Mouse (Mus musculus) lung, postnatal 25 days (tissue): ENCODE results near the gene Rtel1.

Source experiments
- DNase-seq: peaks from one replicate; pipeline ENCODE4 v3.0.0; 2022; ENCODE audit warnings: low spot score

Gene Rtel1

GRCm38 (mm10) chr2:181319248-181320102 lies at the start of gene Rtel1:
Rtel1 (plus strand) TSS chr2:181319739.
- peak; percentile 82 for DNase-seq

DNA sequence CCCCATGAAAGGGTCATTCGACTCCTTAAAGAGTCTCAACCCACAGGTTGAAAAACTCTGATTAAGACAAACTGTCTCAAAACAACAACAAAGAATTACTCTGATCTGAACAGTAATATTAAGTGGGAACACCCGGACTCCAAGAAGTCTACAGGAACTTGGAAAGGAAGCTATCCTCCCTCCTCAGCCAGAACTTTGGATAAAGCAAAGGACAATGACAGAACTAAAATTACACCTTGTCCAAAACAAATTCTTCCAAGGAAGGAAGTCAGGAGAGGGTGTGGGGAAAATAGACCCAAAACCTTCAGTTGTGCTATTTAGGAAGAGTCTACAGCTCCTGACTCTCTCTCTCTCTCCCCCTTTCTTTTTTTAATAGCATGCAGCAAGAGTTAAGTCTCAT lies 47.4 kb upstream of the Rtel1 start:
- no peak for DNase-seq

DNA sequence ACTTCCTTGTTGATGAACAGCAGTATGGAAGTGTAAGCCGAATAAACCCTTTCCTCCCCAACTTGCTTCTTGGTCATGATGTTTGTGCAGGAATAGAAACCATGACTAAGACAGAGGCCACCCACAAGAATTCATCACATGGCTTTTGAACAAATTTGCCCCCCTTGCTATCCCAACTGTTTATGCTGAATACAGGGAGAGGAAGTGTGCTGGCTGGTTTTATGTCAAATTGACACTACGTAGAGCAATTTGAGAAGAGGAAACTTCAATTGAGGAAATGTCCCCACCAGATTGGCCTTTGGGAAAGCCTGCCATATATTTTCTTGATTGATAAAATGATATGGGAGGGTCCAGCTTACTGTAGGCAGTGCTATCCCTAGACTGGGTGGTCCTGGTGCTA lies 45.7 kb upstream of the Rtel1 start:
- no peak for DNase-seq

DNA sequence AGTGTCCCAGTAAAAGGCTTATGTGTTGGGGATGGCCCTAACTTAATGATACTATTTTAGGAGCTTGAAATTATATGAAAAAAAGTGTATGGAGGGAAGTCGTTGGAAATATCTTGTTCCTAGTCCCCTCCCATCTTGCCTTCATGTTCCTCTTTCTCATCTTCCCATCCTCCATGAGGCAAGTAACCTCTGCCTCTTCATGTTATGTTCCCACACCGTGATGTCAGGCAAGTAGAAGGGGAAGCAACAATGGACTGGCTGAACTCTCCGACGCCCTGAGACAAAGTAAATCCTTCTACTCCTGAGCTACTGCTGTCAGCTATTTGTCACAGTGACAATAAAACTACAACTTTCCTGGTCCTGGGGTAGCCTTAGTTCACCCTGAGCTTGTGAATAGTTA lies 44.9 kb upstream of the Rtel1 start:
- DNase-seq = no peak

DNA sequence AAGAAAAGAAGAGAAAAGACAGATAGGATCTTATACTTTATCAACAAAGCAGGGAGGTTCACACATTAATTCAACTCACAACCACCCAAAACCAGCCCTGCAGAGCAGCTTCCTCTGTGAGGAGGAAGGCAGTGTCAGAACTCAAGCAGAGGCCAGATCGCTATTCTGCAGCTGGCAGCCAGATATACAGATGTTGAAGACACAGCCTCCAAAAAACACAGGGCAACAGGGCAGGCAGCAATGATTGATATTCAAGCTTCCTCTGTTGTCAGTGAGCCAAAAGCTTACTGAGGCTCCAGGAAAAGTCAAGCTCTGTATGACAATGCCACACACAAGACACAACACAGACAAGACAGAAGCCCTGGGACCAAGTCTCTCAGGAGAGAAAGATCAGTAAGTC lies 42.8 kb upstream of the Rtel1 start:
- peak; percentile 63 for DNase-seq

GRCm38 (mm10) chr2:181277866-181278265 lies 41.7 kb upstream of the Rtel1 start:
- DNase-seq = no peak

DNA sequence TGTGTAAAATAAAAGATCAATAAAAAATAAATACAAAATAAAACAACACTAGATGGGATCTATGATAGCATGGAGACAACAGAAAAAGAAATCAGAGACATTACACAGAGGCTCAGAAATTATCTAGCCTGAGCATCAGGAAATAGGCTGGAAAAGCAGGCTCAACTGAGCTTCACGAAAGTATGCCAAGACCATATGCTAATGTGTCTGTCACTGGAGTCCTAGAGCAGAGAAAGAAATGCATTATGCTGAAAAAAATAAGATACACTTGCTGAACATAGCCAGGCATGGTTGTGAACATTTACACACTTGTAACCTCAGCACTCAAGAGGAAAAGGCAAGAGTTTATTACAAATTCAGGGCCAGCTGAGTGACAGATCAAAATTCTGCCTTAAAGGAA lies 39.6 kb upstream of the Rtel1 start:
- DNase-seq = no peak

DNA sequence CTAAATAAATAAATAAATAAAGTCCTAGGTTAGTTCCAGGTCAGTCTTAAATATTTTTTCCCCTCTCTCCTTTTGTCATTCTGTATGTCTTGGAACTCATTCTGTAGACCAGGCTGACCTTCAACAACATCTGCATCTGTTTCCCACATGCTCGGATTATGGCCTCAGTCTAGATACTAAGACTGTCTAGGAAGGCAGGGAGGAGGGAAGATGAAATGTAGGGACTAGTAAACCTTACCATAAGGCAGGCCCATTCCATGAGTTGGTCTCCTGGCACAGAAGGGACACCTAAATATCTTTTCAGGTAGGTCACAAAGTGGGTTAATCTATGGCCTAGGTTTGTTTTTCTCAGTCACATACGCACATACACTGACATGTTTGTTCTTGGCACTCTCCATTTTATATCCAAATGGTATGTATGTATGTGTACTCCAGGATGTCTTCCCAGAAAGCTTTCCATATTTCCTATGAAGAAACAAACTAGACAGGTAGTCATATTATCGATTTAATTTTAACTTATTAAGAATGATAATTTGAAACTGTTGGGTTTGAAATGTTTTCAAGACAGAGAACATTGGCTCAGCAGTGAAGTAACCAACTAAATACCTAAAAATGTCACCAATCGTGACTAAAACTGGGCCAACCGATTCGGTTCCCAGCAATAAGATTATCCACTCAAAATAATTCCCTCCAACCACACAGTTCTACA lies 32.8 kb upstream of the Rtel1 start:
- no peak for DNase-seq

DNA sequence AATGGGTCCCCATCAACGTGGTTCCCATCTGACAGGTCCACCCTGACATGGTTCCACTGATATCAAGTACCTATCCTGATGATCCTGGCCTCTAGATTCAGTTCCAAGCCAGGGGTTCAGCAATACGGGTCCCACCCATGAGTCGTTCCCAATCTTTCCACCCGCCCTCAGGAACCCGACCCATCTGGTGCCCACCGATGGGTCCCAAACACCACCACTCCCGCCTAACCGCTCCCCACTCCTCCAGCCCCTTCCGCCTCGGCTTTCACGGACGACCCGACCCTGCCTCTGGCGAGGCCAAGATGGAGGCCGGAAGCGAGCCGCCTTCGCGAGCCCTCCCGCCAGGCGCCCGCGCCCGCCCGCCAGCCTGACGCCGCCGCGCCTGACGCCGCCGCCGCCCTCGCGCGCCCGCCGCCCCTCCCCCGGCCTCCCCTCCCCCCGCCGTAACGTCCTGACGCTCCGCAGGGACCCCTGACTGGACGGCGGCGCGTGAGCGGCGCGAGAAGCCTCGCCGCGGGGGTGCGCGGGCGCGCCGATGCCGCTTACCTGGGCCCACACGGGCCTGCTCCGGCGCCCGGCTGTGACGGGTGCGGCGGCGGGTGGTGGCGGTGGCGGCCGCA lies 32.1 kb upstream of the Rtel1 start:
- peak; percentile 79 for DNase-seq

DNA sequence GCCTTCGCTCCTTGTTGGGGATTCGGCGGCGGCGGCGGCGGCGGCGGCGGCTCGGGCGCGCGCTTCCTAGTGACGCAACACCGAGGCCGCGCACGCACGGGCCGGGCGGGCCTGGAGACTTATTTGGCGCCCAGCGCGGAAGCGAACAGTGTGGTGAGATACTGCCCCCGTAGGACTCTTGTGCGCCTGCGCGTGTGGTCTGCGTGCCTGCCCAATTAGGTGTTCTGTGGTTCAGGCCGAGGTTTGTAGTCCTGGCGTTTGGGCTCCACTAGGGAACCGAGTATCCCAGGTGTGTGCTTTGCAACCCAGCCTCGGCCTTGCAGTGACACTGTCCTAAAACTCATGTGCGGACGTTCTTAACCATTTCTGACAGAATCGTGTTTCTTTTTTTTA lies 31.6 kb upstream of the Rtel1 start, which contains the start of gene Gmeb2:
Gene Gmeb2, minus strand, starts transcription at position 78 of the 393 bp plus-strand sequence.
- peak; percentile 96 for DNase-seq

- no peak for DNase-seq
These were observed 30.8 kb upstream of the Rtel1 start for GRCm38 (mm10) chr2:181288691-181289090.

DNA sequence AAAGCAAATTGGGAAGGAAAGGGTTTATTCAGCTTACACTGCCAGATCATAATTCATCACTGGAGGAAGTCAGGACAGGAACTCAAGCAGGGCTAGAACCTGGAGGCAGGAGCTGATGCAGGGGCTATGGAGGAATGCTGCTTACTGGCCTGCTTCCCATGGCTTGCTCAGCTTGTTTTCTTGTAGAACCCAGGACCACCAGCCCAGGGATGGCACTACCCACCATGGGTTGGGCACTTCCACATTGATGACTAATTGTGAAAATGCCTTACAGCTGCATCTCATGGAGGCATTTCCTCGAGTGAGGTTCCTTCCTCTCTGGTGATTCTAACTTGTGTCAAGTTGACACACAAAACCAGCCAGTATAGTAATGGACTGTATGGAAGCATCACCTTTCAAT lies 28.6 kb upstream of the Rtel1 start:
- DNase-seq = no peak

- DNase-seq = no peak
These were observed 17.5 kb upstream of the Rtel1 start for GRCm38 (mm10) chr2:181302041-181302440.

- no peak for DNase-seq
These were observed 14.6 kb upstream of the Rtel1 start for GRCm38 (mm10) chr2:181304944-181305343.

DNA sequence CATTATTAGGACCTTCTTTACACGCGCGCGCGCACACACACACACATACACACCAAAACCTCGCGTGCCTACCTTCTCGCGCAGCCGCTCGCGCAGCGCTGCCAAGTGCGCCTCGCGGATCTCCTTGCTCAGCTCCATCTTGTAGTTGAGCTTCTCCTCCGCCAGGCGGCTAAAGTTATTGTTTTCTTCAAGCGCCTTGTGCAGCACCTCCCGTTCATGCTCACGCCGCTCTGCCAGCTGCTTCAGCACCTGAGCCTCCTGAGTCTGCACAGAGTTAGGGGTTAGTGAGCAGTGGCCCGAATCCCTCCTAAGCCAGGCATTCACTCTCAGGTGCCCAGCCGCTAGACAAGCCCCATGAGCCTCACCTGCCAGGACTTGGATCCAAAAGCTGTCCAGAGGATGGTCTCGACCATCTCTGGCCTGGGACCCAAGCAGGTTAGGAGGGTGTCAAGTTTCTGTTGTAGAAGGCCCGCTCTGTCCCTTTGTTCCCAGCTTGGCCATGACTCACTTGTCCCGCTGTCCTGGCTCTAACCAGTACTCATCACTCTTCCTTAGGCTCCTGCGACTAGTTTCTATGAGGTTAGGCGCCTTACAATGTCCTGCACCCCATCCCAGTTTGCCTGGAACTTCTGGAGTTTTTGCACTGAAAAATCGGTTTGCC lies 12.3 kb upstream of the Rtel1 start:
- peak; percentile 53 for DNase-seq

DNA sequence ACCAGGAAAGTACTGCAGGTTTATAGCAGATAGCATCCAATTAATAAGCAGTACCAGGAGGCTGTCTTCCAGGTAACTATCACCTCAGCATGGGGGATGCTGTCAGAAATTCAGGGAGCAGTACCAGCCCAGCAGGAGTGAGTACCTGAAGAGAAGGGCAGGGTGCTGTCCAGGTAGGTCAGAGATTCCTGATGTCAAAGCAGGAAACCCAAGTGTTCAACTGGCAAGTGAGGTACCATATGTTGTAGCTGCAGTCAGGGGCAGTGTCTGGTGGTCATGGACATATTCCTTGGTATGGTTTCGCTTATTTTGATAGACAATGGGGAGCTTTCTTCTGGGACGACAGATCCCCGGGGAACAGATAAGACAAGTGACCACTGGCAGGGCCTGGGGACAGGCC lies 7.1 kb upstream of the Rtel1 start:
- DNase-seq = no peak

DNA sequence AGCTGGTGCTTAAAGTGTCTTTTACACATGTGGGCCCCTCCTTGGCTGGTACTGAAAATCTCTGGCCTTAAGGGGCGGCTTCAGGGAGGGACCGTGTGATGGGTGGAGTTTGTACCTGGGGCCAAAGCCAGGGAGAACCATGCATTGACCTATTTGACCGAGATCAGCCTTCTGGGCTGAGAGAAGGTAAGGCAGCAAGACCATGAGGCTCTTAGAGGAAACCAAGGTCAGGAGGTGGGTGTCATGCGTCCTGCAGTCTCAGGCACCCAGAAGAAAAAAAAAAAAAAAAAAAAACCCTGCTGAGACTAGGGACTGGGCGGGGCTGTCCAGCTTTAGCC lies 6.6 kb upstream of the Rtel1 start:
- no peak for DNase-seq

- DNase-seq = no peak
These were observed 6.0 kb upstream of the Rtel1 start for GRCm38 (mm10) chr2:181313344-181314079.

DNA sequence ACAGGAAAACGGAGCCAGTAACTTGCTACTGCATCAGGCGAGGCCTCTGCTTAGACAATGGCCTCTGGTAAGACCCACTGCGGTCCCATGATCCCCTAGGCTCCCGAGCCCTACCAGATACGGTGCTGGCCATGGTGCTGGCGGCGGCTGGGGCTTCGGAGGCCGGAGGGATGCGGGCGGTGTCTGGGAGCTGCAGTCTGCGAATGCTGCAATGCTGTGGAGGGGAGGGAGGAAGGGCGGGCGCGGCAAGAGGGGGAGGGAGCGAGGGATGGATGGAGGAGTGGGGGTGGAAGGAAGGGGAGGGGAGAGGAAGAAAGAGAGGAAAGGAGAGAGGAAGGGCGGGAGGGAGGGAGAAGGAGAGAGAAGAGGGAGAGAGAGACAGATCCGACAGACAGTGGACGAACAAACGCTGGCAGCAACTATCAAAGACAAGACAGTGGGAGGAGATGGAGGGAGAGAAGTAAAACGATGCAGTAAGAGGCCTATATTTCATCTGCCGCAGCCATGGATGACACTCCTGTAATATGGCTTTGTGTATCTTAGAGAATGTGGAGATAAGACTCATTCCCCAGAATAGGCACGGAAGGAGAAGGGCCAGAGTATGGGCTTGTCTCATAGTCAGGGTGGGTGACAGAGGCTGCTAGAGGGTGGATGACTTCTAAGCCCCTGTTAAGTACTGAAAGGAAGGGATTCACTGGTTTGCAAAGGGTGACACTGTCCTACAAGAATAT lies 5.3 kb upstream of the Rtel1 start, which contains the start of gene Stmn3:
Gene Stmn3, minus strand, starts transcription at position 421 of the 731 bp plus-strand sequence.
- DNase-seq = no peak

- DNase-seq = no peak
These were observed 562 bp downstream of the Rtel1 start for GRCm38 (mm10) chr2:181320103-181320499.

DNA sequence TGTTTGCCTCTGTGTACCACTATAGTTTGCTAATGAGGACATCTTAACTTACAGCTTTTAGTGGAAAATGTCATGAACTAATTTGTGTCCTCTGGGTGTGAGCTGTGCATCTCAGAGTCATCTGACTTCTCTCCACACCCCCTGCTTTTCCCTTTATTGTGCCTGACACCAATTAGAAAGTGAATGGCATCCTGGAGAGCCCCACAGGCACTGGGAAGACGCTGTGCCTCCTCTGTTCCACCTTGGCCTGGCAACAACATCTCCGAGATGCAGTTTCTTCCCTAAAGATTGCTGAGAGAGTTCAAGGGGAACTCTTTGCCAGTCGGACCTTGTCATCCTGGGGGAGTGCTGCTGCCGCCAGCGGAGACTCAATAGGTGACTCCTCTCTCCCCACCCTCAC lies 2.6 kb downstream of the Rtel1 start:
- DNase-seq = no peak
